Mouse (Mus musculus) forebrain, embryonic 11.5 days (tissue): Measurements from ENCODE around the gene Ces5a. TPM values are rescaled to one million over a fixed set of nuclear protein-coding genes. Genes with fewer than 3 reads are reported as not detected.
"Not testable (repeated sequence)": the region's sequence is repeated elsewhere in the genome, so short reads cannot be mapped to it uniquely, and the experiment has no call there.

Source experiments
- ATAC-seq: fragments of 200-750 bp; cut with Nextera tagmentation; replicated peaks from 2 replicates; pipeline ENCODE4 v1.8.0; 2017; ENCODE audit warnings: moderate TSS enrichment; ENCODE audit not compliant: low FRiP score
- DNase-seq: peaks from one replicate; pipeline ENCODE4 v3.0.0-alpha.2; 2017; ENCODE audit warnings: low spot score
- H3K27ac ChIP-seq: fragments of 300-500 bp; sonication (generic); 2 replicates; pipeline ENCODE4 v1.5.1; 2014; ENCODE audit warnings: low read depth, low read length
- H3K27me3 ChIP-seq: fragments of 300-500 bp; sonication (generic); 2 replicates; pipeline ENCODE4 v1.6.1; 2014; ENCODE audit warnings: mild to moderate bottlenecking, low read length, mixed read lengths; ENCODE audit not compliant: control insufficient read depth, insufficient read depth
- H3K36me3 ChIP-seq: fragments of 300-500 bp; sonication (generic); 2 replicates; pipeline ENCODE4 v1.6.1; 2014; ENCODE audit warnings: mild to moderate bottlenecking, low read length, moderate library complexity, mixed read lengths; ENCODE audit not compliant: control insufficient read depth, insufficient read depth
- H3K4me1 ChIP-seq: fragments of 300-500 bp; sonication (generic); replicated peaks from 2 replicates; pipeline ENCODE4 v1.6.1; 2014; ENCODE audit warnings: low read length, mixed read lengths; ENCODE audit not compliant: control insufficient read depth, insufficient read depth
- H3K4me2 ChIP-seq: fragments of 300-500 bp; sonication (generic); 2 replicates; pipeline ENCODE4 v1.6.1; 2014; ENCODE audit warnings: low read depth, mild to moderate bottlenecking, low read length, moderate library complexity, mixed read lengths; ENCODE audit not compliant: severe bottlenecking
- H3K4me3 ChIP-seq: fragments of 300-500 bp; sonication (generic); 2 replicates; pipeline ENCODE4 v1.5.1; 2014; ENCODE audit warnings: low read depth, low read length
- H3K9ac ChIP-seq: fragments of 300-500 bp; sonication (generic); 2 replicates; pipeline ENCODE4 v1.6.1; 2014; ENCODE audit warnings: low read length
- H3K9me3 ChIP-seq: fragments of 300-500 bp; sonication (generic); 2 replicates; pipeline ENCODE4 v1.6.1; 2016; ENCODE audit warnings: low read length, mixed read lengths; ENCODE audit not compliant: control insufficient read depth
- WGBS: fragments of 180-500 bp; shearing (Covaris S2); extraction: QIAGEN DNeasy Blood & Tissue Kit; methylation state at CpG from one replicate; pipeline ENCODE4 v1.1.7; 2014; 5-methylcytosine and 5-hydroxymethylcytosine counted together
- polyA plus RNA-seq: library from polyadenylated mRNA; unstranded; fragments of >200 nt; fragmentation: Nextera tagmentation; extraction: Ambion mirVana; gene quantifications from 2 replicates; pipeline ENCODE4 v1.2.1, GENCODE M21; 2014

The Ces5a gene
- polyA plus RNA-seq, 1 experiment from 2014 or later: not detected

- Histone ChIP-seq H3K4me3 (no peak overlapping the region), H3K27me3 (no peaks in the 10 kb centered on the region), H3K9ac (no peak overlapping the region), H3K27ac (no peak overlapping the region), H3K4me1 (no peaks in the 10 kb centered on the region), H3K9me3 (no peaks in the 10 kb centered on the region), H3K36me3 (no peaks in the 10 kb centered on the region), H3K4me2 (no peak overlapping the region)
- DNase-seq: no peak
- ATAC-seq: no peak
- 97% methylated on average over 3 of the region's 3 CpGs for WGBS
These were observed 57.4 kb downstream of the Ces5a start for GRCm38 (mm10) chr8:93478211-93478610.

GRCm38 (mm10) chr8:93469733-93470132, 65.9 kb downstream of the Ces5a start:
- ATAC-seq, H3K4me2 ChIP-seq, H3K36me3 ChIP-seq, H3K27me3 ChIP-seq, H3K9me3 ChIP-seq, DNase-seq, H3K4me3 ChIP-seq, H3K27ac ChIP-seq, H3K4me1 ChIP-seq, H3K9ac ChIP-seq: not testable (repeated sequence)
- WGBS: 88% methylated on average over 16 of the region's 16 CpGs

DNA sequence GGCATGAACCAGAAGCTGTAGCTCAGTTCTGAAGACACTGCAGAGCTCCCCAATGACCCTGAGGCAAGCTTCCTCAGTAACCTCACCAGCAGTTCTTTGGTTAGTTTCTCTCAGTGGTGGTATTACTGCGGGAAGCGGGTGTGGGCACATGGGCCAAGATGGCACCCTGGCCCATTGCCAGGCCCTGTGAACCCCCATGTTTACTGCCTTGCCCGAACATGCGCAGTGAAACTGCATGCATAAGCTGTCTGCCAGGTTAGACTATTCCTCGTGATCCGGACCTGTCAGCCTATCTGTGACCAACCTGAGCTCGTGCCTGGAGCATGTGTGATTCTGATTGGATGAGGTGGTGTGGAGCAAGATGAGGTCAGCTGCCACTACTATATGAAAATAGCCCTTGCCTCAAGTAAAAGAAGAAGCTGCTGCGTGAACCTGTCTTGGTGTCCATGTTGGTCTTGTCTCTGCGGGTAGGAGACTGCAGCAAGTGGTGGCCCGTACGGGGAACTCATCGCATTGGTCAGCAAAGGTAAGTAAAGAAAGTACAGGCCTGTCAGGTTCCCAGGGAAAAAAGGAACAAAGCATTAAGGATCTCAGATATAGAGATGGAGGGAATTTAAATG, 81.3 kb downstream of the Ces5a start:
- no peak overlapping the region for H3K9ac ChIP-seq
- no peak overlapping the region for H3K27ac ChIP-seq
- H3K9me3 ChIP-seq: no peaks in the 10 kb centered on the region
- DNase-seq (no peak), ATAC-seq (no peak)
- H3K4me1 ChIP-seq: no peaks in the 10 kb centered on the region
- H3K4me3 ChIP-seq: no peak overlapping the region
- 92% methylated on average over 12 of the region's 12 CpGs for WGBS
- H3K27me3 ChIP-seq: no peaks in the 10 kb centered on the region
- no peak overlapping the region for H3K4me2 ChIP-seq
- no peaks in the 10 kb centered on the region for H3K36me3 ChIP-seq

Other genes starting within 250 kb of the Ces5a start
- not detected in 2 replicates for gene Ces1g, start 198.5 kb downstream of the Ces5a start, polyA plus RNA-seq
- not detected in 2 replicates for gene Ces1h, start 156.1 kb downstream of the Ces5a start, polyA plus RNA-seq